Mouse (Mus musculus): ENCODE measurements around the gene Cyp4f39. TPM values are rescaled to one million over a fixed set of nuclear protein-coding genes. Genes with fewer than 3 reads are reported as not detected.

The Cyp4f39 gene
- 1.4 TPM for polyA plus RNA-seq (2015; fragmentation: Illumina TruSeq; extraction: RNeasy Lipid Tissue Mini Kit (QIAGEN cat#74804); ENCODE audit: insufficient read depth, low read depth, low replicate concordance)

DNA sequence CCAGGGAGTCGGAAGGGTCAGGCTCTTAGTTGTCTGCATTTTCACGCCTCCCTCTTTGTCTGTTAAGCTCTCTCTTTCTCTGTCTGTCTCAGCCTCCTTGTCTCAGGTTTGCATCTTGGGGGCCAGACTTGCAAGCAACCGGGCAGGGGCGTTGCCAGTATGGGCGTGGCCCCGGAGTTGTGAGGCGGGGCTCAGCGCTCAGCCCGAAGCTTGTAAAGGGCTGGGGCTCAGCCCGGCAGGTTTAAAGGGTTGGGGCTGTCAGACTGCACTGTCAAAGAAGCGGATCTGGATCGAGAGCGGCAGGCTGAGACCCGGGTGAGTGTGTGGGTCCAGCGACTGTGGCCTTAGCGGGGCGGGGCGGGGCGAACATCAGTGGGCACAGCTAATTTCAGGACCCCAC, at the start of gene Cyp4f39:
Gene Cyp4f39, plus strand, starts transcription at position 242 of the 400 bp plus-strand sequence.

DNA sequence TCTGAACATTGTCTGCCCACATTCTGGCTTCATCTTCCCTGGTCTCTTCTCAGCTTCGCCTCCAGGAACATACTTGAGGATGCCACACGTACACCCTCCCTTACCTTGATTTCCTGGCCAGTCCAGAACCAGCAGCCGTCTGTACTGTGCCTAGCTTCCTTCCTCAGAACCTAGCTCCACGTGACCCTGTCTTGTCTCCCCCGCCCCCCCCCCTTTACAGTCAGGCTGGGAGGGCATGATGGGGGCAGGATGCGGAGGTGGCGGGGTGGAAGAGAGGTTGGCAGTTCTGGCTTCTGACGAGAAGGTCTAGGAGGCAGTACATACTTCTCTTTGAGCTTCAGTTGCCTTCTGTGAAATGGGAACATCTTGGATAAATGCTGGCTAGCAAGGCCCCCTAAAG, 49.1 kb upstream of the Cyp4f39 start, which contains the start of gene Rasal3:
Gene Rasal3, minus strand, starts transcription at position 167 of the 400 bp plus-strand sequence.

DNA sequence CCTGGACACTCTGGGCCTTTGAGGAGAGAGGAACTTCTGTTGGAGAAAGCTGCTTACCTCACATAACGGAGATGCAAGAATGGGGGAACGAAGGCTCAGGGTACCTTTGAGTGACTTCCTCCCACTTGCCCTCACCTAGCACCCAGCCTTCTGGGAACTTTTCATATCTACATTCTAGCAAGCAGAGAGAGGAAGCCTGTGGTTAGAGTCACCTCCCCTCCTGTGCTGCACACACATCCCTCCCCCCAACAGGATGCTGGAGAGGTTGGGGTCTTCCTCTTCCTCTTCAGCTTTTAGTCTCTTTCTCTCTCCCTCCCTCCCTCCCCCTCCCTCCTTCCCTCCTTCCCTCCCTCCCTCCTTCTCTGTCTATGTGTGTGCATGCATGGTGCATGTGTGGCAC, 28.5 kb upstream of the Cyp4f39 start, which contains the start of gene Pglyrp2:
Gene Pglyrp2, minus strand, starts transcription at position 134 of the 400 bp plus-strand sequence.

DNA sequence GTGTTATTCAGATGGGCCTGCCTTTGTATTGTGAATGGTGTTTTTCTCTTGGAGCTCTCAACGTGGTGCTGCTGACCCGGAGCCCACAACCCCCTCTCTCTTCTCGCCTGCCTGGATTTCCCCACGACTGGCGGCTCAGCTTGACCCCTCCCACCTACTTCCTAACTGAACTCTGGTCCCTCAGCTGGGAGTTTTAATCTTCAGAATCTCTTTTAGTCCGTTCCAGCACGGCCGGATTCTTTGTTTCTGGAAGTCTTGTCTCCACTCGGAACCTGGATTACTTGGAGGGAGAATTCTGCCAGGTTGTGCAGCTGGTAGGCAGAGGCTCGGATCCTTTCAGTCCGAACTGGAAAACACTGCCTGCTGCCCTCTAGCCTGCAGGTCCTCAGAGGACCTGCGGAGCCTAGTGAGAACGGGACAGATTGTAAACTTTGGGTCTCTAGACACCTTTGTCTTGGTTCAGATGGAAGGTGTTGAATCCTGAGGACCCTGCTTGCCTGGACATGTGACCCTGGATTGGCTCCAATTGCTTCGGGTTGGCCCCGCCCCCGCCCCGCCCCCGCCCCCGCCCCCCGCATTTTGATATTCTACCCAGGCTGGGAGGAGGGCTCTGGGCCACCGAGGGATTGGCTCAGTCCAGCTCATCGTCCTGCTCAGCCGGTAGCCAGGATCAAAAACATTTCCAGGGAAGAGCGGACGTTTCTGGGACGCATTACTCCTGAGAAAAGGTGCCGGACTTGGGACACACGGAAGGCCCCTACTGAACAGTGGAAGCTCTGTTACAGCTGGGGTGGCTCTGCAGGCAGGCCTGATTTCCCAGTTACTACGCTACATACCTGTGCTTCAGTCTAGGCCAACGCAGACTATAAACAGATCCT, 53.6 kb downstream of the Cyp4f39 start, which contains the start of gene Cyp4f17:
Gene Cyp4f17, plus strand, starts transcription at position 200 of the 878 bp plus-strand sequence.

DNA sequence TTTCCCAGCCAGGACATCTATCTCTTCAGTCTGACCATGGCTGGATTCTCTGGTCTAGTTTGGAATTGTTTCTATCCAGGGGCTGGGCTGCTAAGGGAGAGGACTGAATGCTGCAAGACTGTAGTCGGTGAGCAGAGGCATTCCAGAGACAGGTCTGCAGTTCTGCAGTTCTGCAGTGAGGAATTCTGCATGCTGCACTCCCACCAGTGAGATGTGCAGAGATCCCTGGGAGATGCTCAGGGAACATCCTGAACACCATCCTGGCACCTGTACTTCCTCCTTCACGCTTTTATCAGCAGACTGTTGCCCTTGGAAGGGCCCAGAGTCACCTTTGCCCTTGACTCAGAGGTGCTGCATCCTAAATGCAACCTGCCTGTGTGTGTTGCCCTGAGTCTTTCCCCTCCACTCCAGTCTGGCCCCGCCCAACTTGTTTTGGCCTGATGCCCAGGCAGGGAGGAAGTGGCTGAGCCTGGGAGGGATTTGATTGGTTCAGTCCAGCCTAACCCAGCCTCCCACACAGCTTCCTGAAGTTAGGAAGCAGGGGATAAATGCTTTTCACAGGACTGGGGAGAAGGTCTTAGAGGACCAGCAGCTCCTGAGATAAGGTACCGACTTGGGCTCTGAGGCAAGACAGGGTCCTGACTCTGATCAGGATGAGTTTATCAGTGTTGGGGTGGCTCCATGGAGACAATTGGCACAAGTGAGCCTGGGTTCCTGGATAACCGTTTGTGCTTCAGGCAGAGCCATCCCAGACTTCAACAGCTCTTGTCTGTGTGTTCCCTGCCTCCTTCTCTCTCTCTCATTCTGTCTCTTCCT, 83.7 kb downstream of the Cyp4f39 start, which contains the start of gene Cyp4f16:
Gene Cyp4f16, plus strand, starts transcription at position 508 of the 816 bp plus-strand sequence.

Other genes starting within 250 kb of the Cyp4f39 start
- 15.1 TPM for gene Brd4, start 168.0 kb upstream of the Cyp4f39 start, polyA plus RNA-seq (2015; fragmentation: Illumina TruSeq; extraction: RNeasy Lipid Tissue Mini Kit (QIAGEN cat#74804); ENCODE audit: insufficient read depth, low read depth, low replicate concordance)
- gene Akap8, start 131.5 kb upstream of the Cyp4f39 start, polyA plus RNA-seq (2015; fragmentation: Illumina TruSeq; extraction: RNeasy Lipid Tissue Mini Kit (QIAGEN cat#74804); ENCODE audit: insufficient read depth, low read depth, low replicate concordance), result 28.3 TPM
- gene Akap8l, start 102.1 kb upstream of the Cyp4f39 start, polyA plus RNA-seq (2015; fragmentation: Illumina TruSeq; extraction: RNeasy Lipid Tissue Mini Kit (QIAGEN cat#74804); ENCODE audit: insufficient read depth, low read depth, low replicate concordance), result 90.0 TPM
- gene Wiz, start 63.3 kb upstream of the Cyp4f39 start, polyA plus RNA-seq (2015; fragmentation: Illumina TruSeq; extraction: RNeasy Lipid Tissue Mini Kit (QIAGEN cat#74804); ENCODE audit: insufficient read depth, low read depth, low replicate concordance), result 8.1 TPM
- 1.8 TPM for gene Rasal3, start 49.1 kb upstream of the Cyp4f39 start, polyA plus RNA-seq (2015; fragmentation: Illumina TruSeq; extraction: RNeasy Lipid Tissue Mini Kit (QIAGEN cat#74804); ENCODE audit: insufficient read depth, low read depth, low replicate concordance)
- 0.46 TPM for gene Pglyrp2, start 28.6 kb upstream of the Cyp4f39 start, polyA plus RNA-seq (2015; fragmentation: Illumina TruSeq; extraction: RNeasy Lipid Tissue Mini Kit (QIAGEN cat#74804); ENCODE audit: insufficient read depth, low read depth, low replicate concordance)
- gene Cyp4f17, start 53.3 kb downstream of the Cyp4f39 start, polyA plus RNA-seq (2015; fragmentation: Illumina TruSeq; extraction: RNeasy Lipid Tissue Mini Kit (QIAGEN cat#74804); ENCODE audit: insufficient read depth, low read depth, low replicate concordance), result 4.9 TPM
- 2.2 TPM for gene Cyp4f16, start 83.8 kb downstream of the Cyp4f39 start, polyA plus RNA-seq (2015; fragmentation: Illumina TruSeq; extraction: RNeasy Lipid Tissue Mini Kit (QIAGEN cat#74804); ENCODE audit: insufficient read depth, low read depth, low replicate concordance)
- gene Cyp4f37, start 168.6 kb downstream of the Cyp4f39 start, polyA plus RNA-seq (2015; fragmentation: Illumina TruSeq; extraction: RNeasy Lipid Tissue Mini Kit (QIAGEN cat#74804); ENCODE audit: insufficient read depth, low read depth, low replicate concordance), result not detected
- gene Cyp4f40, start 206.2 kb downstream of the Cyp4f39 start, polyA plus RNA-seq (2015; fragmentation: Illumina TruSeq; extraction: RNeasy Lipid Tissue Mini Kit (QIAGEN cat#74804); ENCODE audit: insufficient read depth, low read depth, low replicate concordance), result not detected
- 0.70 TPM for gene Cyp4f15, start 232.9 kb downstream of the Cyp4f39 start, polyA plus RNA-seq (2015; fragmentation: Illumina TruSeq; extraction: RNeasy Lipid Tissue Mini Kit (QIAGEN cat#74804); ENCODE audit: insufficient read depth, low read depth, low replicate concordance)

Measured in pancreas, adult 10 weeks (tissue).